Mouse (Mus musculus) myocyte (in vitro differentiated cells): ENCODE measurements around the gene Nat9. TPM values are rescaled to one million over a fixed set of nuclear protein-coding genes. Genes with fewer than 3 reads are reported as not detected.

ENCODE experiments used
- H3K27me3 ChIP-seq: one replicate; pipeline ENCODE4 v1.6.1; 2011; ENCODE audit not compliant: control insufficient read depth, insufficient read depth, insufficient read length
- H3K36me3 ChIP-seq: one replicate; pipeline ENCODE4 v1.6.1; 2011; ENCODE audit not compliant: control insufficient read depth, insufficient read depth
- H3K4me2 ChIP-seq: one replicate; pipeline ENCODE4 v1.6.1; 2011; ENCODE audit warnings: low read depth, control low read depth
- H3K4me3 ChIP-seq: one replicate; pipeline ENCODE4 v1.5.1; 2011; ENCODE audit warnings: mild to moderate bottlenecking, control low read depth, moderate library complexity
- H3K79me2 ChIP-seq: one replicate; pipeline ENCODE4 v1.6.1; 2011; ENCODE audit not compliant: control insufficient read depth, insufficient read depth
- H3ac ChIP-seq: one replicate; pipeline ENCODE4 v1.6.1; 2011; ENCODE audit not compliant: control insufficient read depth, insufficient read length
- CEBPB ChIP-seq: IDR thresholded peaks from 2 replicates; pipeline ENCODE4 v1.6.1; 2011; ENCODE audit warnings: mild to moderate bottlenecking, moderate library complexity; ENCODE audit not compliant: poor library complexity, insufficient read depth, severe bottlenecking
- E2F4 ChIP-seq: IDR thresholded peaks from one replicate; pipeline ENCODE4 v1.6.1; 2011; ENCODE audit warnings: mild to moderate bottlenecking, control low read depth, moderate library complexity; ENCODE audit not compliant: insufficient read depth
- MAX ChIP-seq: IDR thresholded peaks from one replicate; pipeline ENCODE4 v1.6.1; 2011; ENCODE audit warnings: low read depth, mild to moderate bottlenecking, control low read depth
- MYOD1 ChIP-seq, 3 experiments: IDR thresholded peaks; one replicate each; pipeline ENCODE4 v1.6.1; 2011; ENCODE audit warnings: control low read depth in 2 of 3, low read depth in 2 of 3, mild to moderate bottlenecking in 2 of 3, moderate library complexity in 1 of 3; ENCODE audit not compliant: insufficient read length in 2 of 3, control insufficient read depth in 1 of 3
- MYOG ChIP-seq, 3 experiments: IDR thresholded peaks; one replicate each; pipeline ENCODE4 v1.6.1; 2011; ENCODE audit warnings: control low read depth in 2 of 3, low read depth in 2 of 3, mild to moderate bottlenecking in 2 of 3; ENCODE audit not compliant: insufficient read length in 2 of 3, control insufficient read depth in 1 of 3, insufficient read depth in 1 of 3
- POLR2A ChIP-seq: IDR thresholded peaks from one replicate; pipeline ENCODE4 v1.6.1; 2011; ENCODE audit warnings: low read depth, mild to moderate bottlenecking, control low read depth, moderate library complexity; ENCODE audit not compliant: insufficient read length
- POLR2AphosphoS2 ChIP-seq: IDR thresholded peaks from one replicate; pipeline ENCODE4 v1.6.1; 2011; ENCODE audit warnings: low read depth, control low read depth; ENCODE audit not compliant: insufficient read length
- REST ChIP-seq: IDR thresholded peaks from one replicate; pipeline ENCODE4 v1.6.1; 2011; ENCODE audit warnings: mild to moderate bottlenecking, control low read depth, moderate library complexity; ENCODE audit not compliant: insufficient read depth, insufficient read length
- SRF ChIP-seq: IDR thresholded peaks from one replicate; pipeline ENCODE4 v1.6.1; 2011; ENCODE audit warnings: low read depth; ENCODE audit not compliant: control insufficient read depth, insufficient read length
- TCF12 ChIP-seq: IDR thresholded peaks from one replicate; pipeline ENCODE4 v1.6.1; 2011; ENCODE audit warnings: mild to moderate bottlenecking, control low read depth; ENCODE audit not compliant: poor library complexity, insufficient read depth, severe bottlenecking
- TCF3 ChIP-seq: IDR thresholded peaks from one replicate; pipeline ENCODE4 v1.6.1; 2011; ENCODE audit warnings: low read depth, control low read depth; ENCODE audit not compliant: insufficient read length
- USF1 ChIP-seq: IDR thresholded peaks from one replicate; pipeline ENCODE4 v1.6.1; 2011; ENCODE audit warnings: low read depth, mild to moderate bottlenecking, control low read depth, moderate library complexity
- polyA plus RNA-seq: library from polyadenylated mRNA; unstranded; fragments of >200 nt; fragmentation: generic; extraction: Trizol; gene quantifications from one replicate; pipeline ENCODE4 v1.2.1, GENCODE M21; 2012; ENCODE audit warnings: missing spikeins

The Nat9 gene
- polyA plus RNA-seq, 1 experiment: 22.6 TPM

DNA sequence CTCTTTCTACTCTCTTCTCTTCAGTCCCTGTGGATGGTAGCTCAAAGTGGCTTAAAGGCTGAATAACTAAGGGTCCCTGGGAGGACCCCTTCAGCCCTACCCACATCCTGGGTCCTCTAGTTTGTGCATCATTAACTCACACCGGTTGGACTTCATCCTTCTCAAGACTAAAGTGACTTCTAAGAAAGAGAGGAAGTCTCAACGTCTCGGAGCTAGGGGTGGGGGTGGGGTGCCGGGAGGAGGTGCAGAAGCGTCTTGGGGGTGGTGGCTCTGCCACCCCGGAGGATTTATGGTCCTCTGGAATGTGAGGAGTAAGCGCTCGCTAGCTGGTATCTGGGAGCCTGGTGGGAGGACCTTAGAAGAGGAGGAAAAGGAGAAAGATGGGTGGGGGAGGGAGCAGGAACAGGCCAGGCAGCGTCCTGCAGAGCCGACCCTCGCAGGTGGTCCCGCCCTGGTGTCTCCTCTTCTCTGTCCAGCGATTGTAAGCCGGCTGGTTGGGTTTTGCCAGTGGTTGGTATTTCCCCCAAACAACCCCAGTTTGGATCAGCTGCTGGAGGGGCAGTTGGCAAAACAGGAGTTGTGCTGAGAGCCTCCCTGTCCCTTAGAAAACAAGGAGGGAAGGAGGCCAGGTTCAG is 23.2 kb downstream of the Nat9 start:
- peaks cover 8% of the 10 kb centered on the region for H3K79me2 ChIP-seq
- peak overlapping the region; percentile 67 for H3K4me3 ChIP-seq
- peak overlapping the region; percentile 95 for H3K4me2 ChIP-seq
- no peaks in the 10 kb centered on the region for H3K27me3 ChIP-seq
- peak overlapping the region; percentile 12 for H3ac ChIP-seq
- no peaks in the 10 kb centered on the region for H3K36me3 ChIP-seq
- TF ChIP-seq TCF12 (no peak), POLR2AphosphoS2 (no peak), SRF (no peak), REST (no peak), MAX (no peak), MYOD1 (IDR thresholded peaks at IDR 0.05; ENCODE audit: control insufficient read depth in 1 of 3, insufficient read length in 2 of 3, low read depth in 2 of 3) (no peak), CEBPB (no peak), MYOG (IDR thresholded peaks at IDR 0.05; ENCODE audit: control insufficient read depth in 1 of 3, insufficient read depth in 1 of 3, insufficient read length in 2 of 3, low read depth in 2 of 3) (no peak), TCF3 (no peak), E2F4 (no peak), POLR2A (no peak), USF1 (no peak)

DNA sequence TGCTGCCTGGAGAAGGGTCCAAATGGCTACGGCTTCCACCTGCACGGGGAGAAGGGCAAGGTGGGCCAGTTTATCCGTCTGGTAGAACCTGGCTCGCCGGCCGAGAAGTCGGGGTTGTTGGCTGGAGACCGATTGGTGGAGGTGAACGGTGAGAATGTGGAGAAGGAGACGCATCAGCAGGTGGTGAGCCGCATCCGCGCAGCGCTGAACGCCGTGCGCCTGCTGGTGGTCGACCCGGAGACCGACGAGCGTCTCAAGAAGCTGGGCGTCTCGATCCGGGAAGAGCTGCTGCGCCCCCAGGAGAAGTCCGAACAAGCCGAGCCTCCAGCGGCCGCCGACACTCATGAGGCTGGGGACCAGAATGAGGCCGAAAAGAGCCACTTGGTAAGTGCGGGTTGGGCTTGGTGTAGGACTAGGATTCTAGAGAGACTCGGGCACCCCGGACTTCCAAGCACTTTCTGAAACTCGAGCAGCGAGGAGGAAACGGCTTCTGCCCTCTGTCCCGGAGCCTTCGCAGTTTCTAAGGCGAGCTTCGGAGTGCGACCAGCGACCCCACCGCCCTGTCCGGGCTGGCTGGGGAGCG is 24.0 kb downstream of the Nat9 start:
- Histone ChIP-seq H3K27me3 (no peaks in the 10 kb centered on the region), H3K79me2 (peaks cover 8% of the 10 kb centered on the region), H3K4me3 (peak overlapping the region; percentile 67), H3K36me3 (no peaks in the 10 kb centered on the region), H3ac (peak overlapping the region; percentile 12), H3K4me2 (peak overlapping the region; percentile 95)
- no peak for TF ChIP-seq SRF

DNA sequence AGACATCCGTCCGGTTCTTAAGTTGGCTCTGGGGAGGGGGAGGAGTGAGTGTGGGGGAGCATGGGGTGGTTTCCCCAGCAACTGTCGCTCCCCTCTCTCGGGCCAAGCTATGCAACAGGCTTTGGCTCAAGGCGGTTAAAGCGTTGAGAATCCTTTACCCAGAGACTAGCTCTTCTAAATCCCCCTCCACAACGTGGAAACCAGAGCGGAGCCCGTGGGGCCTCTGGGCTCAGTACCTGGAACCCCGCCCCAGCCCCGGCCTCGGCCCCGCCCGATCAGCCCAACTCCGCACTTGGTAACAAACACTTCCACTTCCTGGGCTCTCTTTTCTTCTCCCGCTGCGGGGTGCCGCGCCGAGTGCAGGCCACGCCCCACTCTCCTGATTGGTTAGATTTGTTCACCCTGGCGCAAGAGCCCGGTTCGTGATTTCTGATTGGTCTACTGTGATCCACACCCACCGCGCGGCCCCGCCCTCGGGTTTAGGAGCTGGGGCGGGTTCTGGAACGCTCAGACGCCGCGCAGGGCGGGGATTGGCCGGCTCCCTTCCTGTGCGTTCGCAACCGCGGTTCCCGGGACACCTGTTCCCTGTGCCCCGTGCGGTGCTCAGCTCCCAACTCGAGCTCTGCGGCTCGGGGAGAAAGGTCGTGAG is 24.7 kb downstream of the Nat9 start, which contains the start of gene Slc9a3r1:
Gene Slc9a3r1 (plus strand): TSS at position 510 of the 649 bp plus-strand sequence.
- Histone ChIP-seq H3K79me2 (peaks cover 8% of the 10 kb centered on the region), H3K36me3 (no peaks in the 10 kb centered on the region), H3K4me2 (peak within 1 kb of the TSS; percentile 95), H3K27me3 (no peaks in the 10 kb centered on the region), H3ac (peak within 1 kb of the TSS; percentile 12), H3K4me3 (peak within 1 kb of the TSS; percentile 67)
- peak in 2 of 3 experiments; percentile 60 to 79 for TF ChIP-seq MYOG (IDR thresholded peaks at IDR 0.05; ENCODE audit: control insufficient read depth in 1 of 3, insufficient read depth in 1 of 3, insufficient read length in 2 of 3, low read depth in 2 of 3)
- no peak for TF ChIP-seq TCF12
- TF ChIP-seq POLR2A: peak; percentile 86
- peak; percentile 87 for TF ChIP-seq POLR2AphosphoS2
- TF ChIP-seq MYOD1 (IDR thresholded peaks at IDR 0.05; ENCODE audit: control insufficient read depth in 1 of 3, insufficient read length in 2 of 3, low read depth in 2 of 3): peak in 2 of 3 experiments; percentile 60 to 76

DNA sequence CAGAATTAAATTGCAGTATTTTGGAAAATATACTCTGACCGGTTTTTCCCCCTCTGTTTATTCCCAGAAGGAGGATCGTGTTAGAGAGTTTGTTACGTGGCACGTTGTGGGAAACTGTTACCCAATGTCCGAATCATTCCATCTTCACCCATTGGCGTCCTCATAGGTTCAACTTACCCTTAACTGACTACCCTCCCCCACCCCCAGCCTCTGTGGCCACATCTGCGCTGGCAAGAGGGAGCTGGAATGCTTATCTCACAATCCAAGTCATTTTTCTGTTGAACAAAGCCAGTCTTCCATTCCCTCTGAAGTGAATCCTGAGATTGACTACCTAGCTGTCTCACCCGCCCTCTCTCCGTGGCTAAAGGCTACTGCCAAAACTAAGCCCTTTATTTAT is 25.5 kb downstream of the Nat9 start:
- H3K4me2 ChIP-seq: peak overlapping the region; percentile 95
- no peaks in the 10 kb centered on the region for H3K36me3 ChIP-seq
- no peak overlapping the region for H3ac ChIP-seq
- peaks cover 8% of the 10 kb centered on the region for H3K79me2 ChIP-seq
- no peaks in the 10 kb centered on the region for H3K27me3 ChIP-seq
- TF ChIP-seq TCF12 (no peak), E2F4 (no peak), MYOG (IDR thresholded peaks at IDR 0.05; ENCODE audit: control insufficient read depth in 1 of 3, insufficient read depth in 1 of 3, insufficient read length in 2 of 3, low read depth in 2 of 3) (no peak), TCF3 (no peak), MYOD1 (IDR thresholded peaks at IDR 0.05; ENCODE audit: control insufficient read depth in 1 of 3, insufficient read length in 2 of 3, low read depth in 2 of 3) (no peak), REST (no peak), POLR2A (no peak), CEBPB (no peak), MAX (no peak), POLR2AphosphoS2 (no peak), SRF (no peak), USF1 (no peak)
- peak overlapping the region; percentile 67 for H3K4me3 ChIP-seq

DNA sequence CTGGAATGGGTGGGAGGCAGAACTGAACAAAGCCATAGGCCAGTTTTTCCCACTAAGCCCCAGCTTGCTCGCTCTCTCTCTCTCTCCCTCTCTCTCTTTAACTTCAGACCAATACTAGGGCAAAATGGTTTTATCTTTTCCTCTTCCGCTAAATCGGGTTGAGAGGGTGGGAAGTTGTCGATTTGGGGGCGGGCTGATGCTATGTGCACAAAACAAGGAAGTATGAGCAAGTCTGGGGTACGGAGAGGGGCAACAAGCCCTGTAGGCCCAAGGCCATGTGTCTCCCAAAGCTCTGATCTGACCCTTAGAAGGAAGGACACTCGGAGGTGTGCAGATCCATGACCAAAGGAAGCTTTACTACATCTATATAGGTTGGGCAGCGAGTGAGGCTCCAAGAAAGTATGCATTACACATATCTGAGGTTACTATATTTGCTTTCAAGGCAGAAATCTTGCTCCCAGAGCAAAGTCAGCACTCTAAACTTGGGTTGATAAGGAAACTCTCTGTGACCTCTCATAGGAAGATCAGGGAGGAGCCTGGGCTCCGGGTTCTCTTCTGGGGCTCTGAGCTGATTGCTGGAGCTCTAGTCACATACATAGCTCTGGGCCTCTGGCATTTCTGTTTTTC is 26.0 kb downstream of the Nat9 start:
- Histone ChIP-seq H3K36me3 (no peaks in the 10 kb centered on the region), H3K27me3 (peaks cover 2% of the 10 kb centered on the region), H3K79me2 (peaks cover 8% of the 10 kb centered on the region), H3ac (no peak overlapping the region), H3K4me3 (no peak overlapping the region), H3K4me2 (no peak overlapping the region)
- TF ChIP-seq POLR2AphosphoS2 (no peak), E2F4 (no peak), CEBPB (no peak), MYOG (IDR thresholded peaks at IDR 0.05; ENCODE audit: control insufficient read depth in 1 of 3, insufficient read depth in 1 of 3, insufficient read length in 2 of 3, low read depth in 2 of 3) (no peak), REST (no peak), SRF (no peak), TCF3 (no peak), POLR2A (no peak), TCF12 (no peak)
